Mouse (Mus musculus): ENCODE measurements around the gene Nkrf. TPM values are rescaled to one million over a fixed set of nuclear protein-coding genes. Genes with fewer than 3 reads are reported as not detected.

The Nkrf gene
- polyA plus RNA-seq, 1 experiment from 2014 or later, result 8.7 TPM

- no peak overlapping the region for H3K4me2 ChIP-seq (replicated peaks)
- WGBS, result 73% methylated on average over 4 of the region's 4 CpGs
- no peak for ATAC-seq (ENCODE audit: low FRiP score, low read depth)
These were observed 59.2 kb downstream of the Nkrf start for GRCm38 (mm10) chrX:36843346-36843990.

GRCm38 (mm10) chrX:36841698-36842097 lies 61.0 kb downstream of the Nkrf start:
- Histone ChIP-seq H3K9ac (replicated peaks) (no peak overlapping the region), H3K9me3 (no peaks in the 10 kb centered on the region), H3K36me3 (no peaks in the 10 kb centered on the region), H3K4me3 (no peak overlapping the region), H3K4me2 (replicated peaks) (no peak overlapping the region), H3K27me3 (no peaks in the 10 kb centered on the region), H3K4me1 (no peaks in the 10 kb centered on the region), H3K27ac (replicated peaks) (no peak overlapping the region)
- WGBS, result 90% methylated on average over 6 of the region's 6 CpGs
- no peak for ATAC-seq (ENCODE audit: low FRiP score, low read depth)

More at GRCm38 (mm10) chrX:36843346-36843990, 59.2 kb downstream of the Nkrf start:
- Histone ChIP-seq H3K27ac (replicated peaks) (no peak overlapping the region), H3K9me3 (no peaks in the 10 kb centered on the region), H3K4me1 (no peaks in the 10 kb centered on the region), H3K27me3 (no peaks in the 10 kb centered on the region), H3K36me3 (no peaks in the 10 kb centered on the region), H3K9ac (replicated peaks) (no peak overlapping the region), H3K4me3 (no peak overlapping the region)

- 86% methylated on average over 7 of the region's 7 CpGs for WGBS
- no peak overlapping the region for H3K27ac ChIP-seq (replicated peaks)
- no peak overlapping the region for H3K4me3 ChIP-seq
- H3K9me3 ChIP-seq, result no peaks in the 10 kb centered on the region
- no peak overlapping the region for H3K9ac ChIP-seq (replicated peaks)
- H3K27me3 ChIP-seq, result no peaks in the 10 kb centered on the region
- no peaks in the 10 kb centered on the region for H3K4me1 ChIP-seq
- no peak for ATAC-seq (ENCODE audit: low FRiP score, low read depth)
- H3K36me3 ChIP-seq, result no peaks in the 10 kb centered on the region
- H3K4me2 ChIP-seq (replicated peaks), result no peak overlapping the region
These were observed 63.3 kb downstream of the Nkrf start for GRCm38 (mm10) chrX:36839391-36839790.

Other genes starting within 250 kb of the Nkrf start
- gene Slc25a43, start 159.2 kb downstream of the Nkrf start, polyA plus RNA-seq (2016; fragmentation: Nextera tagmentation; extraction: Ambion mirVana), result 0.69 and 0.83 TPM in 2 replicates
- 569 and 644 TPM in 2 replicates for gene Slc25a5, start 107.2 kb downstream of the Nkrf start, polyA plus RNA-seq (2016; fragmentation: Nextera tagmentation; extraction: Ambion mirVana)
- gene Ube2a, start 29.0 kb downstream of the Nkrf start, polyA plus RNA-seq (2016; fragmentation: Nextera tagmentation; extraction: Ambion mirVana), result 110 TPM in 2 replicates
- gene C330007P06Rik, start 28.8 kb downstream of the Nkrf start, polyA plus RNA-seq (2016; fragmentation: Nextera tagmentation; extraction: Ambion mirVana), result 28.1 and 32.3 TPM in 2 replicates
- 49.2 and 55.5 TPM in 2 replicates for gene Sept6, start 88.9 kb upstream of the Nkrf start, polyA plus RNA-seq (2016; fragmentation: Nextera tagmentation; extraction: Ambion mirVana)
- not detected in 2 replicates for gene Sowahd, start 145.9 kb upstream of the Nkrf start, polyA plus RNA-seq (2016; fragmentation: Nextera tagmentation; extraction: Ambion mirVana)
- gene Rpl39, start 182.5 kb upstream of the Nkrf start, polyA plus RNA-seq (2016; fragmentation: Nextera tagmentation; extraction: Ambion mirVana), result 412 and 427 TPM in 2 replicates
- 23.7 and 24.1 TPM in 2 replicates for gene Upf3b, start 207.4 kb upstream of the Nkrf start, polyA plus RNA-seq (2016; fragmentation: Nextera tagmentation; extraction: Ambion mirVana)
- gene Nkap, start 223.9 kb upstream of the Nkrf start, polyA plus RNA-seq (2016; fragmentation: Nextera tagmentation; extraction: Ambion mirVana), result 23.9 and 28.6 TPM in 2 replicates

Data from midbrain, embryonic 12.5 days (tissue).